Mouse (Mus musculus) cerebellum, adult 11-12 months (tissue): ENCODE measurements around the gene Pex16.

Experiments used
- DNase-seq: peaks from one replicate; pipeline ENCODE4 v3.0.0; 2022

Pex16 gene

DNA sequence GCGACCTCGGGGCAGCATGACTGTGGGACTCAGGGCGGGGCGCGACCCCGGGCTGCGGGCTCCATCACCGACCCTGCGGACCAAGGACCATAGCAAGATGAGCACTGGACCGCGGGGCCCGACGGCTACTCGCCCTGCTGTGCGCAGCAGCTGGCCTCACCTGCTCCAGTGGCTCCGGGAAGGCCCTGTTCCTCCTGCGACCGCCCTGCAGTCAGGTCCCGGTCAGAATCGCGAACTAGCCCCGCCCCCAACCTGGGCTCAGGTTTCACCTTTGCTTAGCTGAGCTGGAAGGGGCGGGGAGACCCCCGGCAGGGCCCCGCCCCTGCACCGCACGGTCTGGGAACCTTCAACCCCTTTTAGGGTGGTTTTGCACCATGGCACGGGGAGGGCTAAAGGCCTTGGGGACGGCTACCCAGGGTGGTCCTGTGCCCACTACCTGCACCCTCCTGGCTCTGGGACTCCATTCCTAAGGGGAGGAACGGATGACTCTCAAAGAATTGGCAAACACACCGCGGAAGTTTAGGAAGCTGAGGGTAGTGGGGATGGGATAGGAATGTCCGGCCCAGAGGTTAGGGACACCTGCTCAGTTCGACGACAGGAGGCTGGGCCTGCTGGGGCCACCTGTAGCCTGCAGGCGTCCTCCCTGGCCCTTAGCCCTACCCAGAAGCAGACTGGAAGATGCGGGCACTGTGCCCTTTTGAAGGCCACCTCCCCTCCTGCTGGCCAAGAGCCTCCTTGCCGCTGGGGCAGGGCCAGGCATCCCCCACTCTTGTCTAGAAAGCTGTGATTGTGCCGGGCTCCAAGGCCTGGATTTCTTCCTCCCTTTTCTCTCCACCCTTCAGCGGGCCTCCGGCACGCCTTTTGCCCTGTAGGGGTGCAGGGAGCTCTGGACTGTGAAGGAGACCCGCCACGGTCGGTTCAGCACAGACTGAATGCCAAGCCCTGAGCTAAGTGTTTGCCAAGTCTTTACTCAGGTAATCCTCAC, 3.4 kb upstream of the Pex16 start:
- DNase-seq = peak; percentile 60

DNA sequence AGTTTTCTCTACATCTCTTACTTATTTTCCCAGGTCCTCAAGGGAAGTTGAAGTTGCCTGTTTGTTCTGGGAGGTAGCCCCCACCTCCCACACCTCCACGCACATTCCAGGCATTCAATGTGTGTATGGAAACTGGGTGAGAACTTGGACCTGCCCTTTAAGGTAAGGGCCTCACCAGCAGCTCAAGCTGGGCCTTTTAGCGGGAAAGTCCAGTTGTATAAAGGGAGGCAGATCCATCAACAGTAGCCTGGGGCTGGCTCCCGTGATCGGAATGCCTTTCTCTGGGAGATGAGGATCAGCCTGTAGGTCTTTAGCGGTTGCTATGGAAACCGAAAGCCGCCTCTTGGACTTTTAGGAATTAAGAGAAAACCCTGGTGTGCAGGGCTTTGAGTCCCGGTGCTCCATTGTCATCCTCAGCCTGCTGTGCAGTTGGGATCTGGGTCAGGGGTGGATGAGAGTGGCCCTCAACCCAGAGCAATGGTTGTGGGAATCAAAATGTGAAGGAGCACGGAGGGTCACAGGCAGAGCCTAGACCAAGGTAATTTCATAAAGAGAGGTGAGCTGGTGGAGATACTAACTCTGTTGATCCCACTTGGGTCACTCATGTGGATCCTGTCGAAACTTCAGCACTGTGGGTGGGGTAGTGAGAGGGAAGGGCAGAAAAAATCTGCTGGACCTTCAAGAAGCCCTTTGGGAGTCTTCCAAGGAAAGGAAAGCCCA, 2.3 kb upstream of the Pex16 start:
- peak; percentile 32 for DNase-seq

DNA sequence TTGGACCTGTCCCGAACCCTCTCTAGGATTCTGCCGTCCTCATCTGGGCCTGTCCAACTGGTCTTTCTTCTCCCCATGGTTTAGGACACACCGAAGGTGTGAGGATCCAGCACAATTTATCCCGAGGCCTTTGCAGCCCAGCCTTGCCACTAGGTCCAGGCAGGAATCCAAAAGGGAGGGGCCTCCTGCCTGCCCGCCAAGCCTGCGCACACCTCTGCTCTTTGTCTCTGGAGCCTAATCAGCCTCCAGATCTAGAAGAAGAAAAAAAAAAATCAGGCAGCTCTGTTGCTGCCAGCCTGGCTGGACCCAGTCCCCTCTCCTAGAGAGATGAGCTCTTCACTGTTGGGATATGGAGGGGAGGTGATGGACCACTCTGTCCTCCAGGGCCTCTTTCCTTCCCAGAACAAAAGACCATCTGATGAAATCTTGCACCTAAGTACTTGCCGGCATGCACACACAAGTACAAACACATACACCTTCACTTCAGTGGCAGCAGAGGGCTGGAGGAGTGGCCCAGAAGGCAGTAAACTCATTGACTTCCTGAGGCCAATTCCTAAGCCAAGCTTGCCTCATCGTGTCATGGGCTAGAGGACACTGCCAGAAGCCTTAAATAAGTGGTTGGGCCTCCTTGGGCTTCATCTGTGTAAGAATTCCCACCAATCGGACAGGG, 1.6 kb upstream of the Pex16 start:
- peak; percentile 69 for DNase-seq

DNA sequence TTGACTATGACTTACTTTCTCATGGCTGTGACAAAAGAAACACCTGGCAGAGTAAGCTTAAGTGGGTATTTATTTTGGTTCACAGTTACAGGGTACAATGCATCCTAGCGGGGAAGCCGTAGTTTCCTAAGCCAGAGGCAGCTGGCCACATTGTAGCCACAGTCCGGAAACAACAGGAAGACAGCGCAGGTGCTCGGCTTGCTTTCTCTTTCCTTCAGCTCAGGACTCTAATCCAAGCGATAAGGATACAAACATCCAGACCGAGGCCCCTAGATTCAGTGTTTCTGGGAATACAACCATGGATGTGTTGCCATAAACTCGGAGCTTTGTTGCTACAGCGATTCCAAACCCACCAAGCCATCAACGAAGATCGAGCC, 1.1 kb upstream of the Pex16 start:
- DNase-seq = peak; percentile 22

DNA sequence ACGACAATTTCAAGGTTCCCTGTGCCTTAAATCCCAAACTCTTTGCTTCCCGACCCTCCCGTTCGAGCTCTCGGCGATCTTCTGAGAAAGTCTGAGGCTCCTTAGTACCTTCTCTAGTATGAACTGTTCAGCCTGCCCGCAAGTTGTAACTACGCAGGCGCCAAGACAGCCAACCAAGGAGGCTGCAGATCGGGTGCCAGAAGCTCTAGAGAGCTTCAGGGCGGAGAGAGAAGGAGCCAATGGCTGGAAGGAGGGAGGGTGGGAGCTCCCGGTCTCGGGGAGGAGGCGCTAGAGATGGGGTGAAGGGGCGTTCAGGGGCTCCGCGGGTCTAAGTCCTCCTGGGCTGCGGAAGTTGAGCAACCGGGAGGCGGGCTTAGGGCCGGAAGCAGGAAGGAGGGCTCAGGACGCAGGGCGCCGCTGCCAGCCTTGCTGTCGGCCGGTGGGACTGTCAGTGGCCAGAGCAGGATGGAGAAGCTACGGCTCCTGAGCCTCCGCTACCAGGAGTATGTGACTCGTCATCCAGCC, 685 bp downstream of the Pex16 start:
- peak; percentile 97 for DNase-seq

DNA sequence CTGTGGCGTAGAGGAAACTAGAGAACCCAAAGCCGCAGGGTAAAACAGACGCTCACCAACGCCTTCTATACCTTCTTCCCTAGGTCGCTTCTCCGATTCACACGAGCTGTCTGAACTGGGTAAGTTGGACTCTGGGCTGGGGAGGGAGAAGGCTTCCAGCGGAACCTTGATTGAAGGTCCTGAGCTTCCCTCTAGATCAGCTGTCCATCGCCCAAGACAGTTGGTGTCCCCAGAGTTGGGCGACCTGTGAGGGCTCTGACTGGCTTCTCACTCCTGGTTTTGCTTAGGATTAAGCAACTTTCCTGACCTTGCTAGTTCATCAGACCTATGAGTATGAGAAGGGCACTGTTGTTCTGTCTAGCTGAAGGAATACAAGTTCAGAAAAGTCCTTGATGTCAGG, 1.3 kb downstream of the Pex16 start:
- no peak for DNase-seq

DNA sequence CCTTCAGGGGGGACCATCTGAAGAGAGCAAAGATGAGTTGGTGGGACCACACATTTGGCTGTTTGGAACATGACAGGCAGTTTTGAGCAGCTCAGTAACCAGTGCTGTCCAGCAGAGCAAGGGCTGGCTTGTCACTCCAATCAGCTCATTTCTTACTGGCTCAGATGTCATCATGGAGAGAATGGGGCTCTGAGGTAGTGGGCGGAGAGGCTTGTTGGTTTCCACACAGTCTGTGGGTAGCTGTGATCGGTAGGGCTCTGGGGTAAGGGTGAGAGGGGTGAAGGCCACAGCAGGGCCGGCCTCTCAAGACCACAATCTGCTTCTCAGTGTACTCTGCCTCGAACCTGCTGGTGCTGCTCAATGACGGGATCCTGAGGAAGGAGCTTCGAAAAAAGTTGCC, 1.8 kb downstream of the Pex16 start:
- DNase-seq = peak; percentile 46

DNA sequence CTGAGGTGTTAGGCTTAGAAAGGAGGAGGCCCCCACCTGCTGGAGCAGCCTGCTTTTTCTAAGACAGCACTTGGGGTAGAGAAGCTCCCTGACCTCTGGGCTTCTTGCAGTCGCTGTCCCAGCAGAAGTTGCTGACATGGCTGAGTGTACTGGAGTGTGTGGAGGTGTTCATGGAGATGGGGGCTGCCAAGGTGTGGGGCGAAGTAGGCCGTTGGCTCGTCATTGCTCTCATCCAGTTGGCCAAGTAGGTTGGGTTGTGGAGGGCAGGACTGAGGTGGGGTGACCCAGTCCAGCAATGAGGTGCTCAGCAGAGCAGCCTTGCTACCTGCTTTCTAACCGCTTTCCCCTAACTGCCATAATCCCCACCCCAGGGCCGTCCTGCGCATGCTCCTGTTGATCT, 2.8 kb downstream of the Pex16 start:
- DNase-seq = peak; percentile 54

DNA sequence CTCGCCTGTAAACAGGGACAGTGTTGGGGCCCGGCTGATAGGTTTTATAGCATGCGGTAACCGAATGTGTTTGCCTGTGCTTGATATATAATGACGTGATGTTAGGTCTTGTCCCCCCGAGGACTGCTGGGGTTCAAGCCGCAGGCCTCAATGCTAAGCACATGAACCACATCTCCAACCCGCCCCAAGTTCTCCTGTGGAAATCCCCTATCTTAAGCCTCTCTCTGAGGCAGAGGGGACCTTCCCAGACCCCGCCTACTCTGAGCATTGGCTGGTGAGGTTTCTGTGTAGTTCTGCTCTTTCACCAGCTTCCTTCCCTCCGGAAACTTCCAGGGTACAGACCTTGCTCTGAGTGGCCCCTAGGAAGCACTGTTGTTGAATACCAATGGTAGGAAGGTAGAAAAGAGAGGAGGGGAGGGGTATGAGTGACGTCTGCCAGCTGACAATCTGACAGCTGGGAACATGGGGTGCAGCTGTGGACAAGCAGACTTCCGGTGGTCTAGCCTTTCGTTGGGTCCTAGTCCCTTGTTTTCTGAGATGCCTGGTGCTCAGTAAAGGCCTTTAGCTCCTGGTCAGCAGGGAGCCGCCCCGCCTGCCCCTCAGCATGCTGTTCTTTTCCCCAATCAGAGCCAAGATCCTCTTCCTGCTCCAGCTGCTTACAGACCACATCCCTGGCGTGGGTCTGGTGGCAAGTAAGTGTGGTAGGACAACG, 5.5 kb downstream of the Pex16 start:
- peak; percentile 36 for DNase-seq

DNA sequence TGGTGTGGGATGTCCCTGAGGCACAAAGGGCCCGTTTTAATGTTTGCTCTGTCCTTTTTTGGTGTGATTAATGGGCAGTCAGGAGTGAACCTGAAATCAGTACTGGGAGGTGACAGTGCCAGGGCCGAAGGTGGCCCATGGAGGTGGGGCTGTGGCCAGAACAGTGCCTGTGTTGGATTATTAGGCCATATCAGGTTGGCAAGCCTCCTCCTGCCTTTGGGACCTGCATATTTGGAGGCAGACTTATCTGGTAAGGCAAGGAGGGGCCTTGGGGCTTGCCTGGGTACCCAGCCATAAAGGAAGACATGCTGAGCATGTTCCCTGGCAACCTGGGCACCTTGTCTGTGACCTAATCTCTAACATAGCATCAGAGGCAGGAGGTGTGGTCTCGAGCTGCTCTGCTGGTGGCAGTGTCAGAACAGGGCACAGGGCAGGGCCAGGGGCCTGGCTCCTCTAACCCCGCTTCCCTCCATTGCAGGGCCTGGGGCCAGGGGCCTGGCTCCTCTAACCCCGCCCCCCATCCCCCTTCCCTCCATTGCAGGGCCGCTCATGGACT, 6.1 kb downstream of the Pex16 start:
- peak; percentile 51 for DNase-seq

DNA sequence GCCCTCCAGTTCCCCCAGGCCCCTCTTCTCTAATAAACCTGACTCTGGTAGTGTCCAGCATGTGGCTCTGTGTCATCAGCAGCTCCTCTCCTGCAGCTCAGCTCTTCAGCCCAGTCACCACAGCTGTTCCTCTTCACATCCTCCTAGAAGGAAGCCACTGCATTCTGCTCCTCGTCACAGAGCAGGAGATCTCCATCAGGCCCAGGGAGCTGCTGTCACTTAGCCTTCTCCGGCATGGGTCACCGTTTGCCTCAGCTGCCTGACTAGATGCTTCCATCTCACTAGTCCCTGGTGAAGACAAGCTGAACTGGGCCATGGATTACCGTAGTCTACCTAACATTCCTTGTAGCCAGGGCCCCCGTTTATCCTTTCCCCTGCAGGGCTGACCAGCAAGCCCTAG, 6.7 kb downstream of the Pex16 start:
- no peak for DNase-seq

DNA sequence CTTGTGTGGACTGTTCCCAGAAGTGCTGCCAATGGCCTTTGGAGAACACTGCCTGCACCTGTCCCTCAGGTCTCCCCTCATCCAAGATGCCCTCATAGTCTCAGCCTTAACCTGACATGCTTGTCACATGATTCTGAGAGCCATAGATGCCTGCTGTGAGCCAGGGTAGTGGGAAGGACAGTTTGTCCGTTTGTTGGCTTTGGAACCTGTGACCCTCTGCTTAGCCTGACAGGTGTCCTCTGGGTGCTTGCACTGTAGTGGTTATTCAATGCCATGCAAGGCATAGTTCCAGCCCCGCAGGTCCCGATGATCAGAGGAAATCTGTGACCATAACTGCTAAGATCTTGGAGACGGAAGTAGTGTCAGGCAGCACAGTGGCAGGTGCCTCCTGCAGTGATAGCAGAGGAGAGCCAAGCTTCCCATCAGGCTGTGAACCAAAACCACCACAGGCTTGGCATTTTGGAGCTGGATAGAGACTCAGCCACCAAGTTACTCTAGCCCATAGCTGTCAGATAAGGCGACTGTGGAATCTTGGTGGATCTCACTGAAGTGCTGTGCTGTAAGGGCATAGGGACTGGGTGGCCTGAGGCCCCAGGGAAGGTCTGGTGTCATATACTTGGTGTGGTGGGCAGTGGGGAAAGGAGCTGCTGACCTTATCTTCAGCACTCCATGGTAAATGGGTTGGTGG, 7.6 kb downstream of the Pex16 start, which contains the start of gene 1700029I15Rik:
Gene 1700029I15Rik (plus strand): TSS at position 638 of the 688 bp plus-strand sequence.
- peak; percentile 72 for DNase-seq

DNA sequence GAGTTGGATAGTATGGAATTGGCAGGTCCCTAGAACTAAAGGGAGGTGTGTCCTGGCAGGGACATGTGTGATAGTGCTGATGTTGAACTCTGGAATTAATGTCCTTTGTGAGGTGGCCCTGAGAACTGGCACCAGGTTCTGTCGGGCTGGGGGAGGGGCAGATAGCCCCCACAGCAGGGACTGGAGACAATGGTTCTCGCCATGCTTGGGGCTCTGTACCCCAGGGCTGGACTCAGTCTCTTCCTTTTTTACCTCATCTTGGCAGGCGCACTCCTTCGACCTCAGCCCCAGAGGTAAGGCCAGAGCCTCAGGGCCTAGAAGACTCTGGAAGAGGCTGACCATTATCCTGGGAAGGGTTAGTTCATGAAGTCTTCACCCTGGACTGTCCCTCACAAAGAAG, 8.3 kb downstream of the Pex16 start:
- DNase-seq = peak; percentile 56

DNA sequence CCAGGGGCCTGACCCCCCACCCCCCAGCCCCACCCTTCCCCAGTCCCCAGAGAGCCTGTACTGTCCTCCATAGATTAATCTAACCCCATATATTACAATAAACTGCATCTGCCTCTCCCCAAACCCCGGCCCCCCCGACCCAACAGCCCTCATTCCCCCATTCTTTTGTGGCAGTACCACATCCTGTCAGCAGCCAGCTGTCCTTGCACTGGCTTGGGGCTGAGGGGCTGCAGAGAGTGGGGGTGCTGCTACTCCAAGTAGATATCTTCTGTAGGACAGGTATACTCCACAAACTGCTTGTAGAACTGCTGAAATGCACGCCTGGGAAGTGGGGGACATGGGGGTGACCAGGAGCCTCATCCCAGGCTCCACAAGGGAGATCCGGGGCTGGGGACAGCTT, 9.6 kb downstream of the Pex16 start:
- DNase-seq = no peak

DNA sequence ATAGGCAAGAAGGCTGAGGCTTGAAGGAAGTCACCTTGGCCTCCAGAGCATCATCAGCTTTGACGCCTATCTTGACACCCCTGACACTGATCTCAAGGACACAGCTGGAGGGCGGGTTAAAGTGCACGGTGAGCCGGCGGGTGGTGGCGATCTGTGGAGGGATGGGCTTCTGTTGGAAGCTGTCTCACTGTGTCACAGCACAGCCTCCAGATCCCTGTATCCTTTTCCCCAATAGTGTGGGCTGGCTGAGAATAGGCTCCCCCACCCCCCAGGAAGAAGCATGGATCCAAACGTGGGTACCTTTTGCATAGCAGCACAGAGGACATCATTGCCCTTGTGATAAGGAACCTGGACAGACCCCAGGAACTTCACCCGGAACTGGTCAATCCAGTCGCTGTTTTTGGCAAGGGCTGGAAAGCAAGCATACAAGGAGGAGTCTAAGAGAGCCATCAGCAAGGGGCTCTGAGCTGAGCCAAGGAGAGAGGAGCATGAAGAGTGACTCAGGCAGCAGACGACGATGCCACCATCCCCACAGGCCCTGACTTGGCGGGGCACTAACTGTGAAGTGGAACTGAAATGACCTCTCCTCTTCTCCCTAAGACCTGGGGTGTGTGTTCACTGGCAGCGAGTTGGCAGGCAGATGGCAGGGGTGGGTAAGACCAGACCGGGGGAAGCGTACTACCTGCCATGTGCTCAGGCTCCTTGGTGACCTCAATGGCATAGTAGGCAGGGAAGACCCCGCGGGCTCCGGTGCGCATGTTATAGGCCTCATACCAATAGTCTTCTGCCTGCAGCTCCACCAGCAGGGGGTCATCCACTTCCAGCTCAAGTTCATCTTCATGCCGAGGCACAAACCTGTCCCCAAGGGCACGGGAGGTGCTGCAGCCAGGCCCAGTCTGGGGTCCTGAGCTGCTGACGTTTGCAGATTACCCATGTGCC, 10.9 kb downstream of the Pex16 start:
- DNase-seq = peak; percentile 71

DNA sequence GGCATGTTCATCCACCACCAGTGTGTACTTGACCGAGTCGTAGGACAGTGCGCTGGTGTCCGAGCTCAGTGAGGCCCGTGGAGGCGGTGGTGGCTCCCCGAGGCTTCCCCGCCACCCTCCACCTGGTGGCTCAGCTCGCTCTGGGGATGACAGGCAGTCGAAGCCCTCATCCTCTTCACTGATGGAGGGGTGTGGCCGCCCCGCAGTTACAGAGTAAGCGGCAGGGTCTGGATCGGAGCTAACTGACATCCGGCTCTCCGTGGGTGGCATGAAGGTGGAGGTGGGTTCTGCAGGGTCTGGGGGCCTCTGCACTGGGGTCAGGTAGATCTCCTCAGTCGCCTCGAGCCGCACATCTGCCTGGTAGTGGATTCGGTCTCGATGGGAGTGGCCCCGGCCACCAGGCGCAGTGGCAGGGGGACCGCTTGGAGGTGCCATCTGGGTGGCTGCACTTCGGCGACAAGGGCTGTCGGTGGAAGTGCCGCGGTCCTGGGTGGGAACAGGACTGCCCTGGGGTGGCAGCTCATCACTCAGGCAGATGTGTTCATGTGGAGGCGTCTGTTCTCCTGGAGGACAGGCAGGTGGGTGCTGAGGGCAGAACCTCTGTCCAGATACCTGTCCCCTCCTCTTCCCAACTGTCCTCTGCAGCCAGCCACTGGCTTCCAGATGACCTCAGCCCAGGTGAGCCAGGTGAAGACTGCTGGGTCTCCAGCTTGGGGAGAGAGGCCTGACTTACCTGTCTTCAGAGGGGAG, 12.5 kb downstream of the Pex16 start:
- peak; percentile 53 for DNase-seq

DNA sequence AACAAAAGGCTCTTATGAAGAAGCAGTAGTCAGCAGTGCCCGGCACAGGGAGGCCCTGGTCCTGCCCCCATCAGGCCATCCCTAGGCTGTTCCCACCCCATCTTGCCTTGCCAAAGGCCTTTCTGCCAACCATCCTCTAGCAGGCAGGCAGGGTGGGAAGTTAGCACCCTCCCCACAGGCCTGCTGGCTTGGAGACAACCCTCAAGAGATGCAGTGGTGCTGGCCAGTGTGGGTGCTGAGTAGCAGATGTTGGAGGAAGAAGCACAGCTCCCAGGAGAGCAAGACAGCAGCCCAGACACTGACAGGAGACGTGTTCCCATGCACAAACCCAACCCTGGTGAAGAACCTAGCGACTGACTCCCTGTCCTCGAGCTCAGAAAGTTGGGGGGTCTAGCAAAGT, 13.2 kb downstream of the Pex16 start:
- peak; percentile 71 for DNase-seq

DNA sequence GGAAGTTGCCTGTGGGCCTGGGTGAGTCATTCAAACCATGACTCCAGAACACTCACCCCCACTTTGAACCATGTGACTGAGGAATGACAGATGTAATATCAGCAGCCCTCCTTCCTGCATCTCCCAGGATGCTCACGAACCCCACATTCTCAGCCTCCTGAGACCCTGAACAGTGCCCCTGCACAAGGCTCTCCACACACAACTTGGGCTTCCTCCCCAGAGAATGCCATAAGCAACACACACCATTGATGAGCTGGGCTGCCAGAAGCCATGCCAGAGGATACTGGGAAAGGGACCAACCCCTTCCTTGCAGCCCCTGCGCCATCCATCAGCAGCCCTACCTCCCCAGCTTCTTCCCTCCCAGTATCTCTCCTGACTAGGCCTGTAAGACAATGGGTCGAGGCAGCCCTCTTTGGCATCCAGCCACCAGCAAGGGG, 13.6 kb downstream of the Pex16 start:
- DNase-seq = peak; percentile 67

DNA sequence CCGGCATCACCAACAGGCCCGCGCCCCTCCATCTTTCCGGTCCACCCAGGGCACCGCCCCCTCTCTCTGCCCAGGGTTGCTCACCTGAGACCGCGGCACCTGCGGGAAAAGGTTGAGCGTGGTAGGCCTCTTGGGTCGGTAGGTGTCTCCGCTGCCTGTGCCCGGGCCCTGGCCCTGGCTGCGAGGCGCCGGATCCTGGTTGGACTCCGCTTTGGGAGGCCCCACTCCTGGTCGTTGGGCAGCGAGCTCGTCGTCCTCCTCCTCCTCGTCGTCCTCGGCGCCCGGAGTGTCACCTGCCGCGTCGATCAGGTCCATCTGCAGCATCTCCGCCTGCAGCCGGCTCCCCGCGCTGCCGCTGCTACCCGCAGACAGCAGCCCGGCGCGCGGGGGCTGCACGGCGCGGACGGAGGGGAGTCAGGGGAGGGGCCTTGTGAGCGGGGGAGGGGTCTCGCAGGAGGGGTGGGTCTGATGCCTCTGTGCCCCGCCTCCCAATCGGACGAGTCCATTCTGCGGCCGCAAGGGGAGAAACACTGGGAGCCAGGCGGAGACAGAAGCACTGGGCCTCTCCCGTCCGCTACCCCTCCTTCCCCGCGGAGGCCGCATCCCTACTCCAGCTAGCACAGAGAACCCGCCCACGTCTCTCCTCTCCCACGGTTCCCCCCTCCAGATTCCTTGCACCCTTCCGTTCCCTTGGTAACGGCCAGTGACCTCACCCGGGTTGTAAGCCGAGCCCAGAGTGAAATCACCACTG, 14.6 kb downstream of the Pex16 start:
- DNase-seq = peak; percentile 94
